Mouse (Mus musculus) left cerebral cortex, adult 6 months (tissue): Measurements from ENCODE around the gene Psen1. TPM values are rescaled to one million over a fixed set of nuclear protein-coding genes. Genes with fewer than 3 reads are reported as not detected.

Source experiments
- long read RNA-seq, 2 experiments: library from polyadenylated mRNA; unstranded; transcript quantifications; one replicate each; pipeline ENCODE4 v2.0.0; 2019 to 2020
- polyA plus RNA-seq: library from polyadenylated mRNA; unstranded; fragments of <200 nt; fragmentation: Nextera tagmentation; gene quantifications from 2 replicates; pipeline ENCODE4 v1.2.3, GENCODE M21; 2021

Psen1 gene
- 20.8 and 25.1 TPM in 2 replicates for polyA plus RNA-seq
- long read RNA-seq, experiment 1, transcript Psen1-201 (12 exons, 2,690 nt) = major isoform, 120 of 153 reads
- long read RNA-seq, experiment 1, partial matches to known transcripts = 15 of 153 reads
- long read RNA-seq, experiment 1, other reads (novel, unspliced or antisense) = 17 of 153 reads
- long read RNA-seq, experiment 2, transcript Psen1-201 (12 exons, 2,690 nt) = major isoform, 15 of 30 reads
- long read RNA-seq, experiment 2, partial matches to known transcripts = 9 of 30 reads
- long read RNA-seq, experiment 2, other reads (novel, unspliced or antisense) = 6 of 30 reads

DNA sequence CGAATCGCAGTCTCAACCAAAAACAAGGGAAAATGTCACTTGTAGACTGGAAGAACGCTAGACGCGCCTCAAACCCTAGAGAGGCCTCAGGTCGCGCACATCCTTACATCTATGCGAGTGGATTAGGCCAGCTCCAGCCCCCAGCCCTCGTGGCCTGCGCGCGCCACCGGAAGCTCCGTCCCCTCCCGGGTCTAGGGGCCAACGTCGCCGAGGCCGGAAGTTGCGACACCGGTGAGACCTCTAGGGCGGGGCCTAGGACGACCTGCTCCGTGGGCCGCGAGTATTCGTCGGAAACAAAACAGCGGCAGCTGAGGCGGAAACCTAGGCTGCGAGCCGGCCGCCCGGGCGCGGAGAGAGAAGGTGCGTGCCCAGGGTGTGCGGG lies at the start of gene Psen1:
Gene Psen1 (plus strand): TSS at position 219 of the 382 bp plus-strand sequence.

DNA sequence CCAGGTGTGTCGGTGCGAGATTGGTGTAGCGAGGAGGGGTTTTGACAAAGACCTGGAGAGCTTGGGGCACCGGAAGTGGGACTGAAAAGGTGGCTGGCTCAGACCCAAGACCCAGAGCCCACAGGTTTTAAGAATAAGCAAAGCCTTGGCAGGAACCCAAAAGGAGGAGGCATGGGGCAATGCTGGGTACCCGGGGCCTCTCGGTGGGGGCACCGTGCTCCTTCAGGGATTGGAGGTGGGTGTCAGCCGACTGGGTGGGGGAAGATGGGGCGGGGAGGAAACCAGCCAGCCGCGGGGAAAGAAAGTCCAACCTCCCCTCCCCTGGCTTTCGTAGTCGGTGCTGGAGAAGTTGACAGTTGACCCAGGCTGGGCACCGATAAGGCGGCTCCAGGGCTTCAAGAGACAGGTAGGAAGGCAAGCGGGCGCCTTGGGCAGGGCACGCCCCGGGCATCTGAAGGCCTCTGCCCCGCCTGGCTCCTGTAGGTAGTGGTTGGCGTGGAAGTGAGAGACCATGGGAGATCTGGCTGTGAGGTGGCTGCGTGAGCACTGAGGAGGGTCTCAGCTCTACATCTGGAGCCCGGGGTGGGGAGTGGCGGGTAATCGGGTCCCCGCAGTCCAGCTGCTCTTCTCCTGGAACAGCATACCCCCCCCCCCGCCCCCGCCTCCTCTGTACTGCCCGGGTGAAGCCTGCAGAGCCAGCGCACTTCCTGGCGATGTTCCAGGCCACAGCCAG lies 75.5 kb downstream of the Psen1 start, which contains the start of gene Papln:
Gene Papln (plus strand): TSS at position 324 of the 733 bp plus-strand sequence.

Other genes starting within 250 kb of the Psen1 start
- 2.2 and 2.9 TPM in 2 replicates for gene Dpf3, start 200.4 kb upstream of the Psen1 start, polyA plus RNA-seq
- 22.9 and 27.3 TPM in 2 replicates for gene Dcaf4, start 167.7 kb upstream of the Psen1 start, polyA plus RNA-seq
- 7.2 and 13.0 TPM in 2 replicates for gene Zfyve1, start 90.9 kb upstream of the Psen1 start, polyA plus RNA-seq
- 41.7 and 46.4 TPM in 2 replicates for gene Rbm25, start 56.9 kb upstream of the Psen1 start, polyA plus RNA-seq
- 0.13 and 0.28 TPM in 2 replicates for gene Papln, start 75.5 kb downstream of the Psen1 start, polyA plus RNA-seq
- gene Numb, start 233.8 kb downstream of the Psen1 start, polyA plus RNA-seq = 21.3 and 22.1 TPM in 2 replicates